Mouse (Mus musculus) liver, embryonic 14.5 days (tissue): ENCODE measurements at regions not wholly inside any gene's neighbourhood (a gene's known extent, or its start where the extent isn't known, plus 50 kb on each side); places are given as distances from the start of the nearest gene placed in this dataset.

Experiments
- ATAC-seq: fragments of 200-750 bp; cut with Nextera tagmentation; 2 replicates; pipeline ENCODE4 v1.8.0; 2017; ENCODE audit warnings: moderate number of reproducible peaks, mild to moderate bottlenecking, moderate library complexity; ENCODE audit not compliant: insufficient read depth
- DNase-seq, 3 experiments: peaks; one replicate each; pipeline ENCODE4 v3.0.0-alpha.2; 2012 to 2013; ENCODE audit warnings: low read depth in 3 of 3, low spot score in 3 of 3
- H3K27ac ChIP-seq: fragments of 300-500 bp; sonication (generic); 2 replicates; pipeline ENCODE4 v1.5.1; 2014; ENCODE audit warnings: moderate library complexity, mild to moderate bottlenecking, control low read depth, inconsistent platforms
- H3K27me3 ChIP-seq: fragments of 300-500 bp; sonication (generic); 2 replicates; pipeline ENCODE4 v1.6.1; 2014; ENCODE audit warnings: mild to moderate bottlenecking, low read length, moderate library complexity; ENCODE audit not compliant: control insufficient read depth, insufficient read depth
- H3K36me3 ChIP-seq: fragments of 300-500 bp; sonication (generic); replicated peaks from 2 replicates; pipeline ENCODE4 v1.6.1; 2014; ENCODE audit warnings: low read depth; ENCODE audit not compliant: control insufficient read depth, insufficient read depth
- H3K4me1 ChIP-seq, 2 experiments: fragments of 200-500 bp in 1 of 2; fragments of 300-500 bp in 1 of 2; sonication (generic) in 1 of 2; replicated peaks; 2 replicates each; pipeline ENCODE4 v1.6.1; 2012 to 2014; ENCODE audit warnings: antibody characterized with exemption in 1 of 2, inconsistent platforms in 1 of 2, low read length in 1 of 2; ENCODE audit not compliant: control insufficient read depth in 2 of 2, insufficient read depth in 2 of 2
- H3K4me2 ChIP-seq: fragments of 300-500 bp; sonication (generic); 2 replicates; pipeline ENCODE4 v1.6.1; 2014; ENCODE audit warnings: low read depth, mild to moderate bottlenecking, control low read depth, moderate library complexity
- H3K4me3 ChIP-seq, 2 experiments: fragments of 200-500 bp in 1 of 2; fragments of 300-500 bp in 1 of 2; sonication (generic) in 1 of 2; 2 replicates each; pipeline ENCODE4 v1.5.1; 2012 to 2014; ENCODE audit warnings: low read depth in 2 of 2, low read length in 2 of 2, mild to moderate bottlenecking in 2 of 2, control low read depth in 1 of 2, inconsistent platforms in 1 of 2, moderate library complexity in 1 of 2; ENCODE audit not compliant: insufficient read depth in 1 of 2
- H3K9ac ChIP-seq: fragments of 300-500 bp; sonication (generic); replicated peaks from 2 replicates; pipeline ENCODE4 v1.6.1; 2014; ENCODE audit warnings: mild to moderate bottlenecking, control low read depth, moderate library complexity
- H3K9me3 ChIP-seq: fragments of 300-500 bp; sonication (generic); 2 replicates; pipeline ENCODE4 v1.6.1; 2016; ENCODE audit warnings: low read length, mixed read lengths; ENCODE audit not compliant: control insufficient read depth
- CTCF ChIP-seq: IDR thresholded peaks from 2 replicates; pipeline ENCODE4 v1.5.1; 2016; ENCODE audit warnings: antibody characterized with exemption, low read depth, control low read depth
- EP300 ChIP-seq: IDR thresholded peaks from 2 replicates; pipeline ENCODE4 v1.6.1; 2016; ENCODE audit warnings: antibody characterized with exemption, low read depth
- WGBS: fragments of 180-500 bp; shearing (Covaris S2); extraction: QIAGEN DNeasy Blood & Tissue Kit; methylation state at CpG from one replicate; pipeline ENCODE4 v1.1.7; 2014; ENCODE audit not compliant: insufficient replicate concordance; 5-methylcytosine and 5-hydroxymethylcytosine counted together

GRCm38 (mm10) chr10:98008355-98008754 lies 281.8 kb upstream of the C030005K15Rik start:
- DNase-seq (no peak), ATAC-seq (no peak)
- WGBS: 59% methylated on average over 1 of the region's 1 CpGs
- H3K27ac ChIP-seq: no peak overlapping the region
- no peaks in the 10 kb centered on the region for H3K4me1 ChIP-seq
- no peaks in the 10 kb centered on the region for H3K9me3 ChIP-seq
- no peak overlapping the region for H3K4me3 ChIP-seq
- H3K4me2 ChIP-seq: no peak overlapping the region
- H3K9ac ChIP-seq: no peak overlapping the region
- H3K36me3 ChIP-seq: no peaks in the 10 kb centered on the region
- H3K27me3 ChIP-seq: no peaks in the 10 kb centered on the region
- TF ChIP-seq EP300 (no peak), CTCF (no peak)

GRCm38 (mm10) chr10:98012916-98013315 lies 286.4 kb upstream of the C030005K15Rik start:
- H3K4me3 ChIP-seq: no peak overlapping the region
- DNase-seq (no peak), ATAC-seq (no peak)
- H3K4me1 ChIP-seq: 0 out of 4 replicates have a peak, but pooled peaks cover 0 to 1% of the 10 kb centered on the region in 2 experiments
- TF ChIP-seq CTCF: no peak
- no peak for TF ChIP-seq EP300
- no peak overlapping the region for H3K9ac ChIP-seq
- H3K36me3 ChIP-seq: no peaks in the 10 kb centered on the region
- no peaks in the 10 kb centered on the region for H3K27me3 ChIP-seq
- H3K27ac ChIP-seq: no peak overlapping the region
- H3K4me2 ChIP-seq: no peak overlapping the region
- WGBS: 43% methylated on average over 2 of the region's 2 CpGs
- no peaks in the 10 kb centered on the region for H3K9me3 ChIP-seq

GRCm38 (mm10) chr10:98014985-98015902 lies 288.7 kb upstream of the C030005K15Rik start:
- no peaks in the 10 kb centered on the region for H3K9me3 ChIP-seq
- H3K4me2 ChIP-seq: no peak overlapping the region
- WGBS: 53% methylated on average over 10 of the region's 10 CpGs
- DNase-seq (no peak), ATAC-seq (no peak)
- no peak for TF ChIP-seq EP300
- TF ChIP-seq CTCF: no peak
- H3K9ac ChIP-seq: no peak overlapping the region
- no peak overlapping the region for H3K4me3 ChIP-seq
- no peaks in the 10 kb centered on the region for H3K36me3 ChIP-seq
- no peak overlapping the region for H3K27ac ChIP-seq
- no peaks in the 10 kb centered on the region for H3K27me3 ChIP-seq
- 0 out of 4 replicates have a peak, but pooled peaks cover 0 to 1% of the 10 kb centered on the region in 2 experiments for H3K4me1 ChIP-seq

GRCm38 (mm10) chr10:98016596-98017304 lies 290.2 kb upstream of the C030005K15Rik start:
- no peak for TF ChIP-seq CTCF
- TF ChIP-seq EP300: no peak
- Histone ChIP-seq H3K27ac (no peak overlapping the region), H3K9ac (no peak overlapping the region), H3K4me2 (no peak overlapping the region), H3K36me3 (no peaks in the 10 kb centered on the region), H3K9me3 (no peaks in the 10 kb centered on the region), H3K27me3 (no peaks in the 10 kb centered on the region), H3K4me1 (0 out of 4 replicates have a peak, but pooled peaks cover 0 to 1% of the 10 kb centered on the region in 2 experiments), H3K4me3 (no peak overlapping the region)
- DNase-seq (no peak), ATAC-seq (no peak)
- WGBS: 80% methylated on average over 2 of the region's 2 CpGs

- Histone ChIP-seq H3K27ac (no peak overlapping the region), H3K9ac (no peak overlapping the region), H3K27me3 (no peaks in the 10 kb centered on the region), H3K4me3 (no peak overlapping the region), H3K4me2 (no peak overlapping the region), H3K36me3 (no peaks in the 10 kb centered on the region), H3K9me3 (no peaks in the 10 kb centered on the region), H3K4me1 (no peaks in the 10 kb centered on the region)
- ATAC-seq (no peak), DNase-seq (no peak)
- 65% methylated on average over 8 of the region's 8 CpGs for WGBS
- TF ChIP-seq EP300 (no peak), CTCF (no peak)
Measured at GRCm38 (mm10) chr10:98029124-98029523, 302.6 kb upstream of the C030005K15Rik start.
